Mouse (Mus musculus) liver, embryonic 11.5 days (tissue): Measurements from ENCODE around the gene Slc44a5. TPM values are rescaled to one million over a fixed set of nuclear protein-coding genes. Genes with fewer than 3 reads are reported as not detected.
A peak's percentile ranks its signal among the peaks of the same experiment; 100 is the strongest.

Experiments
- ATAC-seq: fragments of 200-750 bp; cut with Nextera tagmentation; replicated peaks from 2 replicates; pipeline ENCODE4 v1.8.0; 2017; ENCODE audit warnings: moderate number of reproducible peaks, mild to moderate bottlenecking, moderate TSS enrichment, moderate library complexity; ENCODE audit not compliant: low FRiP score
- DNase-seq: peaks from one replicate; pipeline ENCODE4 v3.0.0-alpha.2; 2017; ENCODE audit warnings: low spot score
- H3K27ac ChIP-seq: fragments of 300-500 bp; sonication (generic); 2 replicates; pipeline ENCODE4 v1.5.1; 2014; ENCODE audit warnings: mild to moderate bottlenecking, low read depth, low read length, control low read depth
- H3K27me3 ChIP-seq: fragments of 300-500 bp; sonication (generic); replicated peaks from 2 replicates; pipeline ENCODE4 v1.6.1; 2014; ENCODE audit warnings: low read length, mixed read lengths; ENCODE audit not compliant: control insufficient read depth, insufficient read depth
- H3K36me3 ChIP-seq: fragments of 300-500 bp; sonication (generic); 2 replicates; pipeline ENCODE4 v1.6.1; 2014; ENCODE audit warnings: mild to moderate bottlenecking, low read length, moderate library complexity, mixed read lengths; ENCODE audit not compliant: control insufficient read depth, insufficient read depth
- H3K4me1 ChIP-seq: fragments of 300-500 bp; sonication (generic); replicated peaks from 2 replicates; pipeline ENCODE4 v1.6.1; 2014; ENCODE audit warnings: low read length, mixed read lengths; ENCODE audit not compliant: control insufficient read depth, insufficient read depth
- H3K4me2 ChIP-seq: fragments of 300-500 bp; sonication (generic); 2 replicates; pipeline ENCODE4 v1.6.1; 2014; ENCODE audit warnings: mild to moderate bottlenecking, control low read depth, moderate library complexity
- H3K4me3 ChIP-seq: fragments of 300-500 bp; sonication (generic); 2 replicates; pipeline ENCODE4 v1.5.1; 2014; ENCODE audit warnings: low read depth, low read length, control low read depth
- H3K9ac ChIP-seq: fragments of 300-500 bp; sonication (generic); 2 replicates; pipeline ENCODE4 v1.6.1; 2014; ENCODE audit warnings: low read depth, low read length, control low read depth
- H3K9me3 ChIP-seq: fragments of 300-500 bp; sonication (generic); 2 replicates; pipeline ENCODE4 v1.6.1; 2016; ENCODE audit warnings: low read length, inconsistent platforms, mixed read lengths; ENCODE audit not compliant: control insufficient read depth
- WGBS: fragments of 180-500 bp; shearing (Covaris S2); extraction: QIAGEN DNeasy Blood & Tissue Kit; methylation state at CpG from one replicate; pipeline ENCODE4 v1.1.7; 2014; 5-methylcytosine and 5-hydroxymethylcytosine counted together
- polyA plus RNA-seq: library from polyadenylated mRNA; unstranded; fragments of >200 nt; fragmentation: Nextera tagmentation; extraction: Ambion mirVana; gene quantifications from 2 replicates; pipeline ENCODE4 v1.2.1, GENCODE M21; 2014

Gene Slc44a5
- polyA plus RNA-seq, 1 experiment from 2014 or later, result 0.93 TPM

- Histone ChIP-seq H3K36me3 (no peaks in the 10 kb centered on the region), H3K27ac (0 out of 2 replicates have a peak overlapping the region, but pooled peaks have one; percentile 1), H3K27me3 (no peaks in the 10 kb centered on the region), H3K4me2 (0 out of 2 replicates have a peak overlapping the region, but pooled peaks have one; percentile 0), H3K4me1 (peaks cover 26% of the 10 kb centered on the region), H3K9me3 (peaks cover 4% of the 10 kb centered on the region; the same call in 1 of the 2 replicates), H3K4me3 (no peak overlapping the region), H3K9ac (no peak overlapping the region)
- DNase-seq, result no peak
- WGBS, result 42% methylated on average over 8 of the region's 8 CpGs
- ATAC-seq, result no peak
Measured at GRCm38 (mm10) chr3:154093745-154094322, 120.6 kb downstream of the Slc44a5 start.

DNA sequence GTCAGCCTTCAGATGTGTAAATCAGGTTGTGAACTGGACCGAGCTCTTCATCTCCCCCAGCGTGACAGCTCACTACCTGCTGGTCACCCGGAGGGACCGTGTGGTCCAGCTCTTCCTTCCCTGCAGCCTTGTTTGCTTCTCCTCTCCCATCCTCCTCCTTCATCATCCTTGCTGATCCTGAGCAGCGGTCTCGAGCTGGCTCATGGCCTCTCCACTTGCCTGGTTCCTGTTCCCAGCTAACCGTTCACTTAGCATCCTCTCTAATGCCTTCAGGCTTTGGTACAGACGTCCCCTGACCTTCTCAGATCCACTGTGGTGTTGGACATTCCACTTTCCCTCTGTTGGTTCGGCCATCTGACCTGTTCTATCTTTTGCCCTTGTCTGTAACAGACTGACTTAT, 128.4 kb downstream of the Slc44a5 start:
- DNase-seq (no peak), ATAC-seq (no peak)
- no peaks in the 10 kb centered on the region for H3K36me3 ChIP-seq
- no peak overlapping the region for H3K27ac ChIP-seq
- H3K4me2 ChIP-seq, result no peak overlapping the region
- H3K27me3 ChIP-seq, result no peaks in the 10 kb centered on the region
- no peaks in the 10 kb centered on the region for H3K4me1 ChIP-seq
- WGBS, result 80% methylated on average over 9 of the region's 9 CpGs
- no peak overlapping the region for H3K4me3 ChIP-seq
- no peak overlapping the region for H3K9ac ChIP-seq
- peaks cover 4% of the 10 kb centered on the region; the same call in 1 of the 2 replicates for H3K9me3 ChIP-seq

GRCm38 (mm10) chr3:154110528-154110927, 137.3 kb downstream of the Slc44a5 start:
- no peak overlapping the region for H3K4me3 ChIP-seq
- H3K36me3 ChIP-seq, result no peaks in the 10 kb centered on the region
- ATAC-seq (no peak), DNase-seq (no peak)
- H3K4me1 ChIP-seq, result no peaks in the 10 kb centered on the region
- H3K9me3 ChIP-seq, result no peaks in the 10 kb centered on the region
- no peak overlapping the region for H3K4me2 ChIP-seq
- WGBS, result 72% methylated on average over 5 of the region's 5 CpGs
- no peak overlapping the region for H3K9ac ChIP-seq
- H3K27ac ChIP-seq, result no peak overlapping the region
- H3K27me3 ChIP-seq, result no peaks in the 10 kb centered on the region

- H3K27ac ChIP-seq, result no peak overlapping the region
- no peaks in the 10 kb centered on the region for H3K9me3 ChIP-seq
- 72% methylated on average over 5 of the region's 5 CpGs for WGBS
- ATAC-seq (no peak), DNase-seq (no peak)
- no peak overlapping the region for H3K9ac ChIP-seq
- no peak overlapping the region for H3K4me2 ChIP-seq
- no peak overlapping the region for H3K4me3 ChIP-seq
- H3K27me3 ChIP-seq, result no peaks in the 10 kb centered on the region
- no peaks in the 10 kb centered on the region for H3K36me3 ChIP-seq
- H3K4me1 ChIP-seq, result no peaks in the 10 kb centered on the region
Measured at GRCm38 (mm10) chr3:154111221-154111620, 138.0 kb downstream of the Slc44a5 start.

GRCm38 (mm10) chr3:154114991-154115390, 141.8 kb downstream of the Slc44a5 start:
- Histone ChIP-seq H3K36me3 (no peaks in the 10 kb centered on the region), H3K27me3 (no peaks in the 10 kb centered on the region), H3K9me3 (no peaks in the 10 kb centered on the region), H3K27ac (no peak overlapping the region), H3K4me1 (no peaks in the 10 kb centered on the region), H3K4me2 (no peak overlapping the region), H3K9ac (no peak overlapping the region), H3K4me3 (no peak overlapping the region)
- DNase-seq (no peak), ATAC-seq (no peak)
- WGBS, result 73% methylated on average over 9 of the region's 9 CpGs

DNA sequence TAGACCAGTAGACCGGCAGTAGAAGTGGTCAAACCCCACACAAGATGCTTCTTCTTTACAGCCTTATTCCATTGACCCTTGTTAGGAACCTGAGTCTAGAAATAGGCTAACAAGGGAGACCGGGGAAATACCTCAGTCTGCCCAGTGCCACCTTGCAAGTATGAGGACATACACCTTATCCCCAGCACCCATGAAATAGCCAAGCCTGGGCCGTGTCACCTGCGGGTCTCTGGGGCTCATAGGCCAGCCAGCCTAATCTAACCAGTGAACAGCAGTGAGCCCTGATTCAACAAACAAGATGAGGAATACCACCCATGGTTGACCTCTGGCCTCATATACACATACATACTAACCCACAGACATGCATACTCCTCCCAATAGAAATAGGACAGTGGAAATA, 142.2 kb downstream of the Slc44a5 start:
- Histone ChIP-seq H3K4me1 (no peaks in the 10 kb centered on the region), H3K4me3 (no peak overlapping the region), H3K4me2 (no peak overlapping the region), H3K36me3 (no peaks in the 10 kb centered on the region), H3K27ac (no peak overlapping the region), H3K27me3 (no peaks in the 10 kb centered on the region), H3K9ac (no peak overlapping the region), H3K9me3 (no peaks in the 10 kb centered on the region)
- ATAC-seq (no peak), DNase-seq (no peak)
- WGBS, result 88% methylated on average over 4 of the region's 4 CpGs

DNA sequence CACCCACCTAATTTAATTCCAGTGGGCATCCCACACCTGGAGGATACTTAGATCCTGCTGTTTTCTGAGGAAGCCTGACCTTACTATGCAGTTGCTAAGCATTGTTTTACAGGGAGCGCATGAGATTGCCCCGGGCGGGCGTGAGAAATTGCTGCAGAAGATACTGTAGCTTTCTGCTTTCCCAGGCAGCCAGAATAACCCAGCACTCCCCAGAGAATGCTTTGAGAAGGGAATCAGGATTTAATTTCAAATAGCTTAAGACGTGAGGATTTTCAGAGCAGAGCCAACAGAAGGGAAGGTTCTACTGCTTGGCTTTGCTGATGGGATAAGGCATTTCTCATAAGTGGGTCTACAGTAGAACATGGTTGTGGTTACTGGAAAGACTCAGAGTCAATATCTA, 142.8 kb downstream of the Slc44a5 start:
- Histone ChIP-seq H3K9me3 (no peaks in the 10 kb centered on the region), H3K4me1 (no peaks in the 10 kb centered on the region), H3K27ac (no peak overlapping the region), H3K36me3 (no peaks in the 10 kb centered on the region), H3K4me3 (no peak overlapping the region), H3K27me3 (no peaks in the 10 kb centered on the region), H3K4me2 (no peak overlapping the region), H3K9ac (no peak overlapping the region)
- WGBS, result 85% methylated on average over 5 of the region's 5 CpGs
- DNase-seq (no peak), ATAC-seq (no peak)

- Histone ChIP-seq H3K4me1 (no peaks in the 10 kb centered on the region), H3K4me2 (no peak overlapping the region), H3K9ac (no peak overlapping the region), H3K4me3 (no peak overlapping the region), H3K27ac (no peak overlapping the region), H3K36me3 (no peaks in the 10 kb centered on the region), H3K9me3 (no peaks in the 10 kb centered on the region), H3K27me3 (no peaks in the 10 kb centered on the region)
- ATAC-seq (no peak), DNase-seq (no peak)
- whole genome bisulfite sequencing, result 81% methylated on average over 6 of the region's 6 CpGs
Measured at GRCm38 (mm10) chr3:154118992-154119603, 145.9 kb downstream of the Slc44a5 start.

GRCm38 (mm10) chr3:154122531-154122930, 149.3 kb downstream of the Slc44a5 start:
- 93% methylated on average over 3 of the region's 3 CpGs for WGBS
- no peak for DNase-seq

More at GRCm38 (mm10) chr3:154122531-154122930, 149.3 kb downstream of the Slc44a5 start:
- Histone ChIP-seq H3K9ac (no peak overlapping the region), H3K27ac (no peak overlapping the region), H3K36me3 (no peaks in the 10 kb centered on the region), H3K4me2 (no peak overlapping the region), H3K4me3 (no peak overlapping the region), H3K4me1 (no peaks in the 10 kb centered on the region), H3K27me3 (no peaks in the 10 kb centered on the region), H3K9me3 (no peaks in the 10 kb centered on the region)
- ATAC-seq, result no peak
